Mouse (Mus musculus) cortical plate, adult 2 months (tissue): ENCODE measurements at regions not wholly inside any gene's neighbourhood (a gene's known extent, or its start where the extent isn't known, plus 50 kb on each side); places are given as distances from the start of the nearest gene placed in this dataset.

ENCODE experiments used
- CTCF ChIP-seq: fragments of 200-500 bp; IDR thresholded peaks from 2 replicates; pipeline ENCODE4 v1.5.1; 2011; ENCODE audit warnings: mild to moderate bottlenecking, control low read depth, low read length; ENCODE audit not compliant: insufficient read depth; ENCODE audit errors: extremely low read depth
- POLR2A ChIP-seq: fragments of 200-500 bp; IDR thresholded peaks from 2 replicates; pipeline ENCODE4 v1.6.1; 2011; ENCODE audit warnings: mild to moderate bottlenecking, low read length, control low read depth; ENCODE audit not compliant: insufficient read depth; ENCODE audit errors: extremely low read depth

DNA sequence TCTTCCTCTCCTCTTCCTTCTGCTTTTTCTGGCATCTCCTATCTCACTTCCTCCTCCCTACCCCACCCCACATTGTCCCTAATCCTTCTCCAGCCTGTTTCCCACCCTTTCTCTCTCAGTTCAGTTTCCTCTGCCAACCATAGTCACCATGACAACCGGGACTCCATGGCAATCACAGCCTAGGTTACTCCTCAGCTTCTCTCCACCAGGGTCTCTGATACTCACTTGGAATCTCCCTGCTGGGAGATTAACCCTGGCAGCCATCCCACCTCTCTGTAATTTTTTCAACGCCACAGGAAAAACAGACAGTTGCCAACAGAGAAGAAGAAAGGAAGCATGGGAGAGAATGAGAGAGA, 448.8 kb downstream of the Gm9195 start:
- TF ChIP-seq CTCF (no peak), POLR2A (no peak)
